Mouse (Mus musculus) cerebellum, adult 2 months (tissue): ENCODE measurements around the gene Snrpa1. TPM values are rescaled to one million over a fixed set of nuclear protein-coding genes. Genes with fewer than 3 reads are reported as not detected.
A peak's percentile ranks its signal among the peaks of the same experiment; 100 is the strongest.

Source experiments
- DNase-seq, 2 experiments: peaks; one replicate each; pipeline ENCODE4 v3.0.0; 2021
- H3K27ac ChIP-seq: fragments of 200-500 bp; 2 replicates; pipeline ENCODE4 v1.5.1; 2012; ENCODE audit warnings: low read length, control low read depth, inconsistent platforms; ENCODE audit not compliant: insufficient read depth
- H3K27me3 ChIP-seq: fragments of 200-500 bp; 2 replicates; pipeline ENCODE4 v1.6.1; 2012; ENCODE audit warnings: inconsistent platforms, mild to moderate bottlenecking, low read length, moderate library complexity; ENCODE audit not compliant: control insufficient read depth, insufficient read depth
- H3K4me1 ChIP-seq: fragments of 200-500 bp; 2 replicates; pipeline ENCODE4 v1.6.1; 2011; ENCODE audit warnings: low read length; ENCODE audit not compliant: control insufficient read depth, insufficient read depth
- H3K4me3 ChIP-seq: fragments of 200-500 bp; replicated peaks from 2 replicates; pipeline ENCODE3; 2011; ENCODE audit warnings: mild to moderate bottlenecking, low read depth, low read length, control low read depth; ENCODE audit not compliant: insufficient read depth
- CTCF ChIP-seq: fragments of 200-500 bp; IDR thresholded peaks from 2 replicates; pipeline ENCODE4 v1.5.1; 2011; ENCODE audit warnings: low read depth, mild to moderate bottlenecking, control low read depth, low read length, moderate library complexity, borderline replicate concordance; ENCODE audit not compliant: insufficient read depth
- POLR2A ChIP-seq: fragments of 200-500 bp; IDR thresholded peaks from 2 replicates; pipeline ENCODE4 v1.6.1; 2011; ENCODE audit warnings: low read length, control low read depth, borderline replicate concordance; ENCODE audit not compliant: insufficient read depth
- WGBS: fragments of 180-500 bp; shearing (Covaris S2); methylation state at CpG from one replicate; pipeline ENCODE4 v1.1.7; 2018; 5-methylcytosine and 5-hydroxymethylcytosine counted together
- polyA plus RNA-seq: library from polyadenylated mRNA; depleted of rRNA; stranded (reverse); fragments of >200 nt; gene quantifications from 2 replicates; pipeline ENCODE4 v1.2.3, GENCODE M21; 2012

The Snrpa1 gene
- polyA plus RNA-seq, 1 experiment, result 45.9 TPM

- TF ChIP-seq CTCF, result no peak
- no peak for TF ChIP-seq POLR2A
- Histone ChIP-seq H3K4me3 (no peak overlapping the region), H3K4me1 (peaks cover 35% of the 10 kb centered on the region), H3K27me3 (no peaks in the 10 kb centered on the region), H3K27ac (no peak overlapping the region)
- 89% methylated on average over 18 of the region's 18 CpGs for WGBS
- no peak for DNase-seq
These were observed 18.6 kb upstream of the Snrpa1 start for GRCm38 (mm10) chr7:66040026-66040814.

- WGBS, result 23% methylated on average over 10 of the region's 10 CpGs
- H3K27ac ChIP-seq, result peak within 1 kb of the TSS; percentile 75
- DNase-seq, result peak; percentile 72 to 85
- peaks cover 30% of the 10 kb centered on the region for H3K4me1 ChIP-seq
- no peaks in the 10 kb centered on the region for H3K27me3 ChIP-seq
- TF ChIP-seq CTCF, result no peak
- peak; percentile 30; the same call in 1 of the 2 replicates for TF ChIP-seq POLR2A
- no peak within 1 kb of the TSS for H3K4me3 ChIP-seq
These were observed 15.0 kb upstream of the Snrpa1 start, which contains the start of gene Gm45213 for GRCm38 (mm10) chr7:66043552-66044459. Gm45213 (plus strand) TSS chr7:66043602.

GRCm38 (mm10) chr7:66044617-66045016, 14.2 kb upstream of the Snrpa1 start:
- WGBS, result 73% methylated on average over 9 of the region's 9 CpGs
- peaks cover 30% of the 10 kb centered on the region for H3K4me1 ChIP-seq
- H3K27me3 ChIP-seq, result no peaks in the 10 kb centered on the region
- H3K27ac ChIP-seq, result peak overlapping the region; percentile 75; the same call in 1 of the 2 replicates
- H3K4me3 ChIP-seq, result no peak overlapping the region
- peak in 1 of 2 experiments; percentile 15 for DNase-seq
- no peak for TF ChIP-seq CTCF

GRCm38 (mm10) chr7:66046921-66047918, 11.6 kb upstream of the Snrpa1 start:
- Histone ChIP-seq H3K27me3 (no peaks in the 10 kb centered on the region), H3K4me3 (no peak overlapping the region), H3K27ac (no peak overlapping the region), H3K4me1 (peaks cover 30% of the 10 kb centered on the region)
- 85% methylated on average over 17 of the region's 17 CpGs for WGBS
- peak in 1 of 2 experiments; percentile 18 for DNase-seq
- TF ChIP-seq POLR2A, result no peak
- TF ChIP-seq CTCF, result no peak

GRCm38 (mm10) chr7:66047975-66048374, 10.8 kb upstream of the Snrpa1 start:
- DNase-seq, result no peak
- H3K27ac ChIP-seq, result no peak overlapping the region
- WGBS, result 87% methylated on average over 4 of the region's 4 CpGs
- no peaks in the 10 kb centered on the region for H3K27me3 ChIP-seq
- no peak overlapping the region for H3K4me3 ChIP-seq
- TF ChIP-seq CTCF, result no peak
- TF ChIP-seq POLR2A, result no peak
- peaks cover 27% of the 10 kb centered on the region for H3K4me1 ChIP-seq

GRCm38 (mm10) chr7:66048446-66049230, 10.2 kb upstream of the Snrpa1 start:
- TF ChIP-seq POLR2A (no peak), CTCF (no peak)
- WGBS, result 90% methylated on average over 12 of the region's 12 CpGs
- no peaks in the 10 kb centered on the region for H3K27me3 ChIP-seq
- H3K4me3 ChIP-seq, result no peak overlapping the region
- H3K4me1 ChIP-seq, result peaks cover 20% of the 10 kb centered on the region
- no peak overlapping the region for H3K27ac ChIP-seq
- DNase-seq, result no peak
